Mouse (Mus musculus) CH12.LX (cell line): ENCODE measurements around the gene Tent5a. TPM values are rescaled to one million over a fixed set of nuclear protein-coding genes. Genes with fewer than 3 reads are reported as not detected.

Experiments
- DNase-seq: peaks from one replicate; pipeline ENCODE4 v3.0.0-alpha.2; 2013; ENCODE audit errors: extremely low read depth
- H3K27ac ChIP-seq: 2 replicates; pipeline ENCODE4 v1.5.1; 2012; ENCODE audit warnings: low read depth, mild to moderate bottlenecking, control low read depth, moderate library complexity; ENCODE audit not compliant: insufficient read depth
- H3K27me3 ChIP-seq: replicated peaks from 2 replicates; pipeline ENCODE3; 2012; ENCODE audit warnings: inconsistent platforms
- H3K36me3 ChIP-seq, 2 experiments: replicated peaks in 1 of 2; 2 replicates each; pipeline versions ENCODE3 to v1.6.1; 2012; ENCODE audit warnings: inconsistent platforms in 1 of 2, low read length in 1 of 2, mild to moderate bottlenecking in 1 of 2, mixed read lengths in 1 of 2, moderate library complexity in 1 of 2; ENCODE audit not compliant: control insufficient read depth in 1 of 2, insufficient read depth in 1 of 2
- H3K4me1 ChIP-seq, 2 experiments: 2 replicates each; pipeline ENCODE4 v1.6.1; 2012; ENCODE audit warnings: inconsistent platforms in 1 of 2, moderate library complexity in 1 of 2; ENCODE audit not compliant: insufficient read depth in 2 of 2, control insufficient read depth in 1 of 2
- H3K4me2 ChIP-seq: 2 replicates; pipeline ENCODE4 v1.6.1; 2012; ENCODE audit warnings: low read depth, mild to moderate bottlenecking, control low read depth; ENCODE audit not compliant: poor library complexity, insufficient read depth, severe bottlenecking
- H3K4me3 ChIP-seq, 3 experiments: fragments of 150-350 bp in 1 of 3; sonication (generic) in 1 of 3; replicated peaks in 1 of 3; 2 replicates each; pipeline versions ENCODE3 to v1.5.1; 2011 to 2012; ENCODE audit warnings: low read depth in 2 of 3, low read length in 2 of 3, mild to moderate bottlenecking in 2 of 3, moderate library complexity in 2 of 3, control low read depth in 1 of 3, improper control_type of control experiment in 1 of 3, inconsistent platforms in 1 of 3, mixed read lengths in 1 of 3; ENCODE audit not compliant: poor library complexity in 1 of 3
- H3K79me2 ChIP-seq: replicated peaks from 2 replicates; pipeline ENCODE4 v1.6.1; 2012; ENCODE audit warnings: mild to moderate bottlenecking, moderate library complexity; ENCODE audit not compliant: control insufficient read depth, poor library complexity, insufficient read depth, severe bottlenecking; ENCODE audit errors: extremely low read depth
- H3K9ac ChIP-seq: 2 replicates; pipeline ENCODE4 v1.6.1; 2012; ENCODE audit warnings: low read depth, mild to moderate bottlenecking, control low read depth, moderate library complexity; ENCODE audit not compliant: insufficient read depth
- H3K9me3 ChIP-seq: replicated peaks from 2 replicates; pipeline ENCODE3; 2012; ENCODE audit warnings: low read length, inconsistent platforms, mixed read lengths
- CHD2 ChIP-seq: IDR thresholded peaks from 2 replicates; pipeline ENCODE4 v1.6.1; 2011; ENCODE audit warnings: low read length, improper control_type of control experiment
- CTCF ChIP-seq, 2 experiments: IDR thresholded peaks in 1 of 2; conservative IDR thresholded peaks in 1 of 2; 2 replicates each; pipeline ENCODE4 v1.5.1; 2011 to 2012; ENCODE audit warnings: low read depth in 2 of 2, low read length in 2 of 2, improper control_type of control experiment in 1 of 2, inconsistent platforms in 1 of 2, mild to moderate bottlenecking in 1 of 2, moderate library complexity in 1 of 2
- ELF1 ChIP-seq: IDR thresholded peaks from 2 replicates; pipeline ENCODE4 v1.6.1; 2014; ENCODE audit warnings: low read depth, mild to moderate bottlenecking, inconsistent platforms, low read length, improper control_type of control experiment
- HCFC1 ChIP-seq: IDR thresholded peaks from 2 replicates; pipeline ENCODE4 v1.6.1; 2012; ENCODE audit warnings: low read depth, mild to moderate bottlenecking, inconsistent platforms, low read length, improper control_type of control experiment
- IRF4 ChIP-seq: IDR thresholded peaks from 2 replicates; pipeline ENCODE4 v1.6.1; 2014; ENCODE audit warnings: low read depth, mild to moderate bottlenecking, inconsistent platforms, low read length, improper control_type of control experiment
- JUN ChIP-seq: IDR thresholded peaks from 2 replicates; pipeline ENCODE4 v1.6.1; 2011; ENCODE audit warnings: low read depth, mild to moderate bottlenecking, low read length, improper control_type of control experiment, moderate library complexity; ENCODE audit not compliant: insufficient read depth
- JUND ChIP-seq: conservative IDR thresholded peaks from 2 replicates; pipeline ENCODE4 v1.6.1; 2011; ENCODE audit warnings: low read depth, low read length, improper control_type of control experiment
- KAT2A ChIP-seq: IDR thresholded peaks from 2 replicates; pipeline ENCODE4 v1.6.1; 2012; ENCODE audit warnings: low read length, improper control_type of control experiment, inconsistent platforms; ENCODE audit not compliant: insufficient replicate concordance
- MAZ ChIP-seq: IDR thresholded peaks from 2 replicates; pipeline ENCODE4 v1.6.1; 2012; ENCODE audit warnings: low read depth, mild to moderate bottlenecking, inconsistent platforms, low read length, improper control_type of control experiment, moderate library complexity
- MEF2A ChIP-seq: IDR thresholded peaks from 2 replicates; pipeline ENCODE4 v1.6.1; 2014; ENCODE audit warnings: low read depth, mild to moderate bottlenecking, inconsistent platforms, low read length, improper control_type of control experiment, borderline replicate concordance
- MXI1 ChIP-seq: IDR thresholded peaks from 2 replicates; pipeline ENCODE4 v1.6.1; 2011; ENCODE audit warnings: mild to moderate bottlenecking, low read depth, low read length, improper control_type of control experiment
- MYC ChIP-seq: IDR thresholded peaks from 2 replicates; pipeline ENCODE4 v1.6.1; 2011; ENCODE audit warnings: low read depth, mild to moderate bottlenecking, improper control_type of control experiment, low read length
- NELFE ChIP-seq: IDR thresholded peaks from 2 replicates; pipeline ENCODE4 v1.6.1; 2011; ENCODE audit warnings: low read depth, low read length, improper control_type of control experiment
- NRF1 ChIP-seq: IDR thresholded peaks from 2 replicates; pipeline ENCODE4 v1.6.1; 2014; ENCODE audit warnings: low read depth, mild to moderate bottlenecking, inconsistent platforms, low read length, improper control_type of control experiment, moderate library complexity
- PAX5 ChIP-seq: IDR thresholded peaks from 2 replicates; pipeline ENCODE4 v1.6.1; 2012; ENCODE audit warnings: low read length, inconsistent platforms, mixed read lengths
- POLR2A ChIP-seq: IDR thresholded peaks from 2 replicates; pipeline ENCODE4 v1.6.1; 2011; ENCODE audit warnings: low read depth, mild to moderate bottlenecking, improper control_type of control experiment, low read length
- SMC3 ChIP-seq: IDR thresholded peaks from 2 replicates; pipeline ENCODE4 v1.6.1; 2011; ENCODE audit warnings: low read depth, low read length, improper control_type of control experiment
- UBTF ChIP-seq: IDR thresholded peaks from 2 replicates; pipeline ENCODE4 v1.6.1; 2012; ENCODE audit warnings: low read depth, mild to moderate bottlenecking, inconsistent platforms, low read length, improper control_type of control experiment, moderate library complexity
- USF2 ChIP-seq: conservative IDR thresholded peaks from 2 replicates; pipeline ENCODE4 v1.6.1; 2011; ENCODE audit warnings: low read depth, low read length, improper control_type of control experiment
- ZKSCAN1 ChIP-seq: IDR thresholded peaks from 2 replicates; pipeline ENCODE4 v1.6.1; 2012; ENCODE audit warnings: low read depth, inconsistent platforms, low read length, improper control_type of control experiment, borderline replicate concordance
- ZNF384 ChIP-seq: IDR thresholded peaks from 2 replicates; pipeline ENCODE4 v1.6.1; 2012; ENCODE audit warnings: low read depth, low read length, improper control_type of control experiment, inconsistent platforms
- dilution Hi-C: fragments of 300-500 bp; cut with MboI; formaldehyde crosslinking; loops from 2 replicates; pipeline ENCODE4 v1.14.3; 2020; ENCODE audit warnings: low sequenced_read_pairs; ENCODE audit not compliant: extremely low pct_unique_long_range_greater_than_20kb, extremely low pct_ligation_motif_present
- in situ Hi-C: fragments of 300-500 bp; cut with MboI; formaldehyde crosslinking; loops from 3 replicates; pipeline ENCODE4 v1.14.3; 2019; ENCODE audit warnings: low sequenced_read_pairs, low pct_ligation_motif_present, low pct_unique_long_range_greater_than_20kb, mixed read lengths
- polyA plus RNA-seq: library from polyadenylated mRNA; unstranded; fragments of >175 nt; gene quantifications from 2 replicates; pipeline ENCODE4 v1.2.1, GENCODE M21; 2012; ENCODE audit warnings: low read depth; ENCODE audit not compliant: insufficient read length
- total RNA-seq, 2 experiments: library from RNA; depleted of rRNA; stranded (reverse); fragments of 300-350 nt in 1 of 2; fragments of >200 nt in 1 of 2; gene quantifications; 2 replicates each; pipeline ENCODE4 v1.2.3; 2012 to 2014

Gene Tent5a
- total and polyA plus RNA-seq, 3 experiments = 1.2 to 2.6 (median 1.6) TPM

DNA sequence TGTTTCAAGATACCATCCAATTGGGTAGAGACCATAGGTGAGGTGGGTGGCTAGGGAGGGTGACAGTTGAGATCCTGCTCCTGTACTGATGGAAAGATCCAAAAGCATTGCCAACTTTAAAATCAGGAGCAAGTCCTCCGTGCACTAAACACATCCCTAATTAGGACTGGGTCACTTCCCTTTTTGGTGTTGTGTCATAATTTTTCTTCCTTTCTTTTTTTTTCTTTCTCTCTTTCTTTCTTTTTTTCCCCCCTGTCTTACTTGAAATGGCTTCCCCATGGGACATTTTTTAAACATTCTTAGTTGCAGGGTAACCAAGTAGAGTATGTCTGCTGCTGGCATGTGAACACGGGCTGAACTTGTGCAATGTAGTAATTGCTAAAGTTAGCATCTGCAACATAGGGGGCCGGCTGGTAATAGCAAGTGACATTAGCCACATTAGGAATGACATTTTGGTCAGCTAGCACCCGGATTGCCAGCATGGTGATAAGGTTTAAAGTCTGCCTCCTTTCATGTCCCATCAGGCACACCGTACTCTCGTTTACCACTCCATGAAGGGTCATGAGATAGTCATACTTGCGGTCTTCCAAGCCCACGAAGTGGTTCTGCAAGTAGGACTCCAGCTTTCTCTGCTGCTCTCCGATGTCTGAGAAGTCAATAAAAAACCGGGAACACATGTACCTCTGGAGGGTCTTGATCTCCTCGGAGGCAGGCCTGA is 2.8 kb downstream of the Tent5a start:
- H3K27me3 ChIP-seq = no peaks in the 10 kb centered on the region
- peaks cover 3 to 11% of the 10 kb centered on the region in 2 experiments for H3K36me3 ChIP-seq
- dilution Hi-C loops = no loop called here
- peaks cover 5% of the 10 kb centered on the region for H3K9me3 ChIP-seq
- peak; percentile 50 for TF ChIP-seq ZNF384
- TF ChIP-seq JUN = no peak
- TF ChIP-seq IRF4 = no peak
- no peak for TF ChIP-seq ZKSCAN1
- H3K9ac ChIP-seq = no peak overlapping the region
- no peak overlapping the region for H3K27ac ChIP-seq
- H3K4me1 ChIP-seq = peaks cover 11 to 30% of the 10 kb centered on the region in 2 experiments
- H3K4me3 ChIP-seq = no peak overlapping the region
- peak overlapping the region; percentile 31; the same call in 1 of the 2 replicates for H3K4me2 ChIP-seq
- in situ Hi-C loops = no loop called here
- peaks cover 3% of the 10 kb centered on the region for H3K79me2 ChIP-seq
- no peak for DNase-seq

GRCm38 (mm10) chr9:85320167-85320951 is 6.8 kb downstream of the Tent5a start:
- Histone ChIP-seq H3K9ac (no peak overlapping the region), H3K4me3 (no peak overlapping the region), H3K27me3 (no peaks in the 10 kb centered on the region), H3K27ac (no peak overlapping the region), H3K4me1 (peaks cover 3 to 16% of the 10 kb centered on the region in 2 experiments; a peak in 3 of 4 replicates), H3K79me2 (no peaks in the 10 kb centered on the region), H3K9me3 (no peaks in the 10 kb centered on the region), H3K4me2 (no peak overlapping the region)
- in situ Hi-C loops = no loop called here
- DNase-seq = no peak
- TF ChIP-seq POLR2A (no peak), USF2 (no peak), JUN (no peak), MEF2A (no peak), MAZ (no peak), KAT2A (no peak), ZKSCAN1 (no peak), UBTF (no peak), NRF1 (no peak), ELF1 (no peak), NELFE (no peak), MXI1 (no peak), JUND (no peak), CTCF (conservative IDR thresholded peaks at IDR 0.05 in 1 of 2, IDR thresholded peaks at IDR 0.05 in 1 of 2; ENCODE audit: low read depth in 2 of 2, low read length in 2 of 2) (no peak), MYC (no peak), CHD2 (no peak), HCFC1 (no peak), SMC3 (no peak), PAX5 (no peak), IRF4 (no peak)
- TF ChIP-seq, all 38 proteins: peak for 0
- H3K36me3 ChIP-seq = peaks cover 3 to 6% of the 10 kb centered on the region in 2 experiments
- dilution Hi-C loops = no loop called here
